Mouse (Mus musculus) embryonic fibroblast, embryonic 13.5 days (primary cell): ENCODE data around the gene Rrbp1. TPM values are rescaled to one million over a fixed set of nuclear protein-coding genes. Genes with fewer than 3 reads are reported as not detected.

ENCODE experiments used
- H3K27ac ChIP-seq: 2 replicates; pipeline ENCODE4 v1.5.1; 2012; ENCODE audit warnings: low read length, control low read depth, inconsistent platforms; ENCODE audit not compliant: insufficient read depth
- H3K4me1 ChIP-seq: 2 replicates; pipeline ENCODE4 v1.6.1; 2011; ENCODE audit warnings: low read length; ENCODE audit not compliant: control insufficient read depth, insufficient read depth
- H3K4me3 ChIP-seq: 2 replicates; pipeline ENCODE4 v1.5.1; 2011; ENCODE audit warnings: mild to moderate bottlenecking, control low read depth, low read length; ENCODE audit not compliant: insufficient read depth
- CTCF ChIP-seq: IDR thresholded peaks from 2 replicates; pipeline ENCODE4 v1.5.1; 2011; ENCODE audit warnings: mild to moderate bottlenecking, control low read depth, low read length, moderate library complexity, borderline replicate concordance; ENCODE audit not compliant: insufficient read depth
- POLR2A ChIP-seq: IDR thresholded peaks from 2 replicates; pipeline ENCODE4 v1.6.1; 2011; ENCODE audit warnings: low read depth, mild to moderate bottlenecking, control low read depth, low read length, moderate library complexity
- polyA plus RNA-seq: library from polyadenylated mRNA; stranded (reverse); fragments of >200 nt; gene quantifications from 2 replicates; pipeline ENCODE4 v1.2.4, GENCODE M21; 2011; ENCODE audit warnings: low read depth; ENCODE audit not compliant: missing spikeins, insufficient read length

Gene Rrbp1
- polyA plus RNA-seq, 1 experiment: 538 TPM

DNA sequence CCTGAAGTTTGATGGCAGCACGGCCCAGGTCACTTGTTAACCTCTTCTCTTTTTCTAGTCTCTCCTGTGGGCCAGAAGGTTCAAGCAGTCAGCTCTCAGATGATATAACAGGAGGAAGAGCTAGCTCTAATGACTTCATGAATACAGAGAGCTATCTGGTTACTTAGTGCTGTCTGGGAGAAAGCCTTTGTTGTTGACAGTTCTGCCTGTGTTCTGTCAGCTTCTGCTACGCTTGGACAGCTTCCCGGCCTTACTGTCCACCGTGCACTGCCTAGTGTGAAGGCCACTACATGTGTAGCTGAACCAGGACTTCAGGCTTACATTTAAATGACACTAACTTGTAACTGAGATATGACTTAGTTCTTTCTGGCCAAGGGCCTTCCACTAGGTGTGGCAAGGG is 62.6 kb downstream of the Rrbp1 start:
- H3K4me3 ChIP-seq: no peak overlapping the region
- peaks cover 10% of the 10 kb centered on the region for H3K4me1 ChIP-seq
- no peak overlapping the region for H3K27ac ChIP-seq
- TF ChIP-seq POLR2A (no peak), CTCF (no peak)

- TF ChIP-seq CTCF (no peak), POLR2A (no peak)
- Histone ChIP-seq H3K4me3 (no peak overlapping the region), H3K4me1 (peaks cover 7% of the 10 kb centered on the region), H3K27ac (no peak overlapping the region)
These were observed 63.1 kb downstream of the Rrbp1 start for GRCm38 (mm10) chr2:143947981-143948380.

GRCm38 (mm10) chr2:143946399-143946798 is 64.7 kb downstream of the Rrbp1 start:
- H3K4me3 ChIP-seq: no peak overlapping the region
- TF ChIP-seq POLR2A (no peak), CTCF (no peak)
- no peak overlapping the region for H3K27ac ChIP-seq
- no peaks in the 10 kb centered on the region; the same call in 1 of the 2 replicates for H3K4me1 ChIP-seq

- Histone ChIP-seq H3K4me1 (no peaks in the 10 kb centered on the region; the same call in 1 of the 2 replicates), H3K27ac (no peak overlapping the region), H3K4me3 (no peak overlapping the region)
- peak; percentile 39; the same call in 1 of the 2 replicates for TF ChIP-seq CTCF
- TF ChIP-seq POLR2A: no peak
These were observed 65.5 kb downstream of the Rrbp1 start for GRCm38 (mm10) chr2:143945466-143946075.

GRCm38 (mm10) chr2:143944796-143945195 is 66.3 kb downstream of the Rrbp1 start:
- no peak overlapping the region for H3K4me3 ChIP-seq
- H3K4me1 ChIP-seq: no peaks in the 10 kb centered on the region; the same call in 1 of the 2 replicates
- no peak for TF ChIP-seq POLR2A
- no peak for TF ChIP-seq CTCF
- H3K27ac ChIP-seq: no peak overlapping the region

DNA sequence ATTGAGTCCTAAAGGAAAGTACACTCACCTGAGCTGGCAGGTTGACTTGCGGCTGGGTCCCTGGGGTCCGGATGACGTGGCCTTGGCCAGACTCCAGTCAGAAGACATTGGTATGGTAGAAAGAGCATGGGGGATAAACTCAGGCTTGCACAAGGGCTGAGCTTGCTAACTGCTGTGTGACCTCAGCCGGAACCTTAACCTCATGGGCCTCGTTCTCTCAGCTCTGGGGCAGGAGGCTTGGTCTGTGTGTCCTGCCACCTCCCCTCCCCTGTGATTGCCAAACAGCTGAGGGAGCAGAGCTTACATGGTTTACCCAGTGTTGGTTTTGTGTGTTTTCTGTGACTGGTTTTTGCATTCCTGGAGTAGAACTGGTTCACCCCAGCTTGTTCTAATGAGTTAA is 70.7 kb downstream of the Rrbp1 start:
- Histone ChIP-seq H3K4me1 (peaks cover 3% of the 10 kb centered on the region; the same call in 1 of the 2 replicates), H3K27ac (no peak overlapping the region), H3K4me3 (no peak overlapping the region)
- TF ChIP-seq CTCF: no peak
- no peak for TF ChIP-seq POLR2A

DNA sequence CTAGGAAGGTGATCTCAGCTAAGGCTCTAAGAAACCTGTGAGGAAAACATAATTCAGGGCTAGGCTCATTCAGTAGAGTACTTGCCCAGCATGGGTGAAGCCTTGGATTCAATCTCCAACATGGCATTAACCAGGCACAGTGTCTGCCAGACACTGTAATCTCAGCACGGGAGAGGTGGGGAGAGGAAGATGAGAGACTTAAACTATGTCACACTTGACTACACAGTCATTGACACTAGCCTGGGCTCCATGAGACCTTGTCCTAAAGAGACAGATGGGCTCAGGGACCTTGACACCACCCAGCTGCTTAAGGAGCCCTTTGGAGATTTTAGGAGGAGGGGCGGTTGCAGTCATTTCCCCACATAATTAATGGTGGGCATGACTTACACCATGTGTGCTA is 73.2 kb downstream of the Rrbp1 start:
- H3K27ac ChIP-seq: no peak overlapping the region
- H3K4me1 ChIP-seq: peaks cover 3% of the 10 kb centered on the region; the same call in 1 of the 2 replicates
- no peak for TF ChIP-seq POLR2A
- TF ChIP-seq CTCF: no peak
- H3K4me3 ChIP-seq: no peak overlapping the region

DNA sequence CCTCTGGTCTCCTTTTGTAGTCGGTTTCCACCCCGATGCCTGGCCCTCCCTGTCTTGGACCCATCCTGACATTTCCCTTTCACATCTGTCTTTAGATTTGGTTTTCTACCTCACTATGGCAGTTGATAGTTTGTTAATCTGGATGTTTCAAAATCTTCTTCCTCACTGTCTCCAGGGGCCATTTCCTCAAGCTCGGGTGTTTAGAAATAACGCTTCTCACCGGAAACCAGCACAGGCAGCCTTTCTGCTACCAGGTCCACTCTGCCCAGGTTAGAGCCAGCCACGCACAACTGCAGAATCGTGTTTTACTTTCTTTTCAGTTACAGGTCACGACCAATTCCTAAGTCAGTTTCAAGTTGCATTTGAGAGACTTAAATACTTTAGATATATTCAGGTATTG is 76.6 kb downstream of the Rrbp1 start:
- Histone ChIP-seq H3K4me1 (peaks cover 10% of the 10 kb centered on the region; the same call in 1 of the 2 replicates), H3K4me3 (no peak overlapping the region), H3K27ac (no peak overlapping the region)
- TF ChIP-seq CTCF (no peak), POLR2A (no peak)

DNA sequence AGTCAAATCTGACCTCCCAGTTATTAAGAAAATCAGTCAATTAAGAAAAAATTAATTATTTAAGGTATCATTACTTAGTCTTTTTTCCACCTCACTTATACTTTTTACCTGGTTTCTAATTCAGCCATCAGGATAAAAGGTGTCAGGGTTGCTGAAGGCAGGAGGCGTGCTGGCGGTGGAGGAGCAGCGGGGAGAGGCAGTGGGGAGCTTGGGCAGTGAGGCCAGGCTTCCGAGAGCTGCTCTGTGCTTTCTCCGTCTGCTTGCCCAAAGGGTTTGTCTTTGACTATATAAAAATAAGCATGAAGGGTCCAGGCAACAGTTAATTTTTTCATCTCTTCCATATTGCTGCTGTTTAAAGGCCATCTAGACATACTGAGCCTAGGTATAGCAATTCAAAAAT is 77.5 kb downstream of the Rrbp1 start:
- peaks cover 8% of the 10 kb centered on the region; the same call in 1 of the 2 replicates for H3K4me1 ChIP-seq
- no peak overlapping the region for H3K4me3 ChIP-seq
- no peak overlapping the region for H3K27ac ChIP-seq
- TF ChIP-seq POLR2A: no peak
- no peak for TF ChIP-seq CTCF

DNA sequence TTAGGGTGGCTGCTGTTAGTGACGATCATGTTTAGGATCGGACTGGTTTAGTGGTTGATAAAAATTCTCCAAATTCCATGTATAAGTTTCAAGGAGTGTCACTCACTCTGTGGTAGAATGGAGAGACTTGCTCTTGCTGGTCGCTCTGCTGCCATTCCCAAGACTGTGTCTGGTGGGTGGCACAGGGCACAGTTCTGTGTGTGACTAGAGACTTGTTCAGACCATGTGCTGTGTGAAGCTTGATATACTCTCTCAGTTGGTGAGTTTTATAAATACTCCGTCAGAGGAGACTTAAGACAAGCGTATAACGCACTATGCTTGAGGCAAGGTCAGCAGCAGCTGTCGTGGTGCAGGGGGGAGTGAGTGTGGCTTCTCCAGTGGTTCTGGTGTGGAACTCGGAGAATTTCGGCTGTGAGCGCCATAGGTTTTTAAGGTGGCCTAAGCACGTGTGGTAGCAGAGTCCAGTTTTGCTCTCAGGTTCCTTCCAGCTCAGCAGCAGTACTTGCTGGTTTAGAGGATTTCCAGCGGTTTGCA is 78.7 kb downstream of the Rrbp1 start:
- TF ChIP-seq POLR2A: no peak
- no peak for TF ChIP-seq CTCF
- Histone ChIP-seq H3K4me3 (no peak overlapping the region), H3K4me1 (peaks cover 7% of the 10 kb centered on the region; the same call in 1 of the 2 replicates), H3K27ac (no peak overlapping the region)
